Mouse (Mus musculus) heart, embryonic 16.5 days (tissue): ENCODE data around the gene Zbtb16. TPM values are rescaled to one million over a fixed set of nuclear protein-coding genes. Genes with fewer than 3 reads are reported as not detected.

Source experiments
- ATAC-seq: fragments of 200-750 bp; cut with Nextera tagmentation; replicated peaks from 2 replicates; pipeline ENCODE4 v1.8.0; 2017; ENCODE audit warnings: moderate number of reproducible peaks; ENCODE audit not compliant: insufficient read depth, low FRiP score; ENCODE audit errors: extremely low read depth
- H3K27ac ChIP-seq: fragments of 300-500 bp; sonication (generic); 2 replicates; pipeline ENCODE4 v1.5.1; 2014; ENCODE audit warnings: mild to moderate bottlenecking, low read length, control low read depth, moderate library complexity
- H3K27me3 ChIP-seq: fragments of 300-500 bp; sonication (generic); 2 replicates; pipeline ENCODE4 v1.6.1; 2014; ENCODE audit warnings: low read length, mixed read lengths; ENCODE audit not compliant: control insufficient read depth, insufficient read depth
- H3K36me3 ChIP-seq: fragments of 300-500 bp; sonication (generic); 2 replicates; pipeline ENCODE4 v1.6.1; 2014; ENCODE audit not compliant: control insufficient read depth, insufficient read depth
- H3K4me1 ChIP-seq: fragments of 300-500 bp; sonication (generic); 2 replicates; pipeline ENCODE4 v1.6.1; 2014; ENCODE audit warnings: low read length, mixed read lengths; ENCODE audit not compliant: control insufficient read depth, insufficient read depth
- H3K4me2 ChIP-seq: fragments of 300-500 bp; sonication (generic); 2 replicates; pipeline ENCODE4 v1.6.1; 2014; ENCODE audit warnings: low read depth, mild to moderate bottlenecking, control low read depth, low read length
- H3K4me3 ChIP-seq: fragments of 300-500 bp; sonication (generic); 2 replicates; pipeline ENCODE4 v1.5.1; 2014; ENCODE audit warnings: mild to moderate bottlenecking, control low read depth, low read length
- H3K9ac ChIP-seq: fragments of 300-500 bp; sonication (generic); 2 replicates; pipeline ENCODE4 v1.6.1; 2014; ENCODE audit warnings: low read length, control low read depth
- H3K9me3 ChIP-seq: fragments of 300-500 bp; sonication (generic); replicated peaks from 2 replicates; pipeline ENCODE4 v1.6.1; 2016; ENCODE audit warnings: low read length; ENCODE audit not compliant: control insufficient read depth
- WGBS: fragments of 180-500 bp; shearing (Covaris S2); extraction: QIAGEN DNeasy Blood & Tissue Kit; methylation state at CpG from one replicate; pipeline ENCODE4 v1.1.7; 2014; 5-methylcytosine and 5-hydroxymethylcytosine counted together
- polyA plus RNA-seq: library from polyadenylated mRNA; unstranded; fragments of >200 nt; fragmentation: Nextera tagmentation; extraction: Ambion mirVana; gene quantifications from 2 replicates; pipeline ENCODE4 v1.2.1, GENCODE M21; 2015

Gene Zbtb16
- polyA plus RNA-seq, 1 experiment from 2014 or later, result 10.4 TPM

DNA sequence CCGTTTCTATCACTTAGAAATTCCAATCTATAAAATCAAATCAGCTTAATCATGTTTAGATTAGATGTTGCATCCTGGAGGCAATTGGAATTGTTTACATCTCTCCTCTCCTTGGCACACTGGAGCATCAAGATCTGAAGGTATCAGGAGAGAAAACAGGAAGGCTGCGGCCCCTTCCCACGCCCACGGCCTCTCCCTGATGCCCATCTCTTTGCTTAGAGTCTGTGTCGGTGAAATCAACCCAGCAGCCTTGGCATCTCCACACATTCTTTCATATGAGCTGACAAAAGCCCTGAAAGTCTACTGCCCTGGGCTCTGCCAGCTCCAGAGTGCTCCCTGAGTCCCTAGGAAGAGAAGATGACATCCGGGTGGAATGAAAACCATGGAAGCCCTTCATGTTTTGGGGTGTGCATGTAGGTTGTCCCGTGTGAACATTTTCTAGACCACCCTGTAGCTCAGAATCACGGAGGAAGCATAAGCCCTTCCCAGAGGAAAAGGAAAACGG, 48.1 kb downstream of the Zbtb16 start:
- Histone ChIP-seq H3K4me1 (peaks cover 13% of the 10 kb centered on the region), H3K27ac (no peak overlapping the region), H3K4me3 (no peak overlapping the region), H3K27me3 (0 out of 2 replicates have a peak, but pooled peaks cover 2% of the 10 kb centered on the region), H3K9ac (no peak overlapping the region), H3K4me2 (no peak overlapping the region), H3K9me3 (no peaks in the 10 kb centered on the region), H3K36me3 (no peaks in the 10 kb centered on the region)
- no peak for ATAC-seq
- 70% methylated on average over 9 of the region's 9 CpGs for WGBS

DNA sequence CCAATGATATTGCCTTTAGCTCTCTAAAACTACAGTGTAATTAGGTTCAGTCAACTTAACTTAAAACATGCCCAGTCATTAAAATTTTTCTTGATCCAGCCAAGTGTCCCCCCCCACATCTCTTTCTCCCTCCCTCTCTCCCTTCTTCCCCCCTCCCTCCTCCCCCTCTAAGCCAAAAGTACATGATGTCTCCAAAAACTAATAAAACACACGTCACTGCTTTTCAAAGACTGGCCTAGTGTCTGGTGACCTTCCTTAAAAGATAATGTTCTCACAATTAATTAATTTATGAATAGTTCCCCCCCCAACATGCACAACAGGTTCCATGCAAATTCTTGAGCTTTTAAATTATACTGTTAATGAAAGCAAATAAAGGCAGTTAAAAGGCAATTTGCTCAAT, 48.7 kb downstream of the Zbtb16 start:
- no peak overlapping the region for H3K27ac ChIP-seq
- H3K4me3 ChIP-seq, result no peak overlapping the region
- no peaks in the 10 kb centered on the region for H3K36me3 ChIP-seq
- peaks cover 20% of the 10 kb centered on the region for H3K4me1 ChIP-seq
- WGBS, result 53% methylated on average over 1 of the region's 1 CpGs
- H3K9me3 ChIP-seq, result no peaks in the 10 kb centered on the region
- 0 out of 2 replicates have a peak, but pooled peaks cover 2% of the 10 kb centered on the region for H3K27me3 ChIP-seq
- no peak for ATAC-seq
- H3K4me2 ChIP-seq, result no peak overlapping the region
- no peak overlapping the region for H3K9ac ChIP-seq

DNA sequence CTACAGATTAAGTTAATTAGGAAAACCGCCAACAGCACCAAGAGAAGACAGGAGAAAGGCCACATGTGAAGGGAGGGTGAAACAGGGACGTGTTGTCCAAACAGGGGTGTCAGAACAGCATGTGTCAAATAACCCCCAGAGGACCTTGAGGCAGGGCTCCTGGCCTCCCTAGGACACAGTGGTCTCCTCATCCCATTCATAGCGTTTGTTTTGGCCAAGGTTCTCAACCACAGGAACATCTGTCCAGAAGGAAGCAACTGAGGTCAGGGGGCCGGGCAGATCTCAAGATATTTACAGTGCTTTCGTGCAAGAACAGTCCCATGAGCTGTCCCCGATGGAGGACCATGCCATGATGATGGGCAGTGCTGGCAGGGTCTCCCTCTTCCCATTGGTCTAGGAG, 49.2 kb downstream of the Zbtb16 start:
- H3K4me3 ChIP-seq, result no peak overlapping the region
- H3K4me2 ChIP-seq, result no peak overlapping the region
- 50% methylated on average over 6 of the region's 6 CpGs for WGBS
- peaks cover 22% of the 10 kb centered on the region for H3K4me1 ChIP-seq
- 0 out of 2 replicates have a peak, but pooled peaks cover 2% of the 10 kb centered on the region for H3K27me3 ChIP-seq
- H3K27ac ChIP-seq, result no peak overlapping the region
- H3K9ac ChIP-seq, result no peak overlapping the region
- H3K9me3 ChIP-seq, result no peaks in the 10 kb centered on the region
- no peaks in the 10 kb centered on the region for H3K36me3 ChIP-seq
- ATAC-seq, result no peak

DNA sequence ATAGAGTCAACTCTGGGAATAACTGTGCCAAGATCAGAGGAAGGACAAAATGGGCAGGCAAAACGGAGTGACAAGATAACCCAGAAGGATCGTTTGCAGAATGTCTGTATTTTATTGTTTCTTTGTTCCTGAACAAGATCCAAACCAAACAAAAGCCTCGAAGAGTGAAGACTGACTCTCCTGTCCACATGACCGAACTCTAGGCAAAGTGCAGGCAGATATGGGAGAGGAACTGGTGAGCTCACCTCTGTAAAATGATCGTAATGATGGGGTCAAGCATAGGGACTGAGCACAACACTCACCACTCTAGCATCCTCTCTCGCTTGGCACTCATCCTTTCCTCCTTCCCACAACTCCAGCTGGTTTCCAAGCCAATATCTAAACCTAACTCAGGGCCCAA, 51.1 kb downstream of the Zbtb16 start:
- Histone ChIP-seq H3K27me3 (no peaks in the 10 kb centered on the region; the same call in 1 of the 2 replicates), H3K4me3 (no peak overlapping the region), H3K4me2 (no peak overlapping the region), H3K4me1 (peaks cover 22% of the 10 kb centered on the region), H3K9ac (no peak overlapping the region), H3K27ac (no peak overlapping the region), H3K36me3 (no peaks in the 10 kb centered on the region), H3K9me3 (no peaks in the 10 kb centered on the region)
- no peak for ATAC-seq
- WGBS, result 65% methylated on average over 6 of the region's 6 CpGs

DNA sequence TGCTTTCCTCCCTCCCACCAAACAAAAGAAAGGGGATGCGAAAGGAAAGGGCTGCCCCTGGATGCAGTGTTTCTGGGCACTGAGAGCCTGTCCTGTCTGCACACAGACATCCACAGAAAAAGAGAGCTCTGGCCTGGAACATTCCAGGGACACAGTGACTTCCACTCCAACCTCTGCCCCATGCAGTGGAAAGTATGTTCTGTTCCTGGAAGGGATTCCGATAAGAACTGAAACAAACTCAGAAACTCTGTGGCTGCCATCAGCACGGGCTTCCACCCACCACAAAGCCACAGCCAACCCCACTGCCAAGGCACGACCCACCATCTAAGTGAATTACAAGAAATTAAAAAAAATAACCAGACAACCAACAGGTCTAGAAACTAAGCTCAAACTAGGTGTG, 52.7 kb downstream of the Zbtb16 start:
- Histone ChIP-seq H3K4me1 (peaks cover 22% of the 10 kb centered on the region), H3K9ac (no peak overlapping the region), H3K9me3 (no peaks in the 10 kb centered on the region), H3K36me3 (no peaks in the 10 kb centered on the region), H3K4me2 (0 out of 2 replicates have a peak overlapping the region, but pooled peaks have one; percentile 7), H3K4me3 (no peak overlapping the region), H3K27ac (peak overlapping the region; percentile 34; the same call in 1 of the 2 replicates), H3K27me3 (no peaks in the 10 kb centered on the region; the same call in none of the 2 replicates)
- WGBS, result 29% methylated on average over 4 of the region's 4 CpGs
- peak; percentile 52; the same call in 1 of the 2 replicates for ATAC-seq

DNA sequence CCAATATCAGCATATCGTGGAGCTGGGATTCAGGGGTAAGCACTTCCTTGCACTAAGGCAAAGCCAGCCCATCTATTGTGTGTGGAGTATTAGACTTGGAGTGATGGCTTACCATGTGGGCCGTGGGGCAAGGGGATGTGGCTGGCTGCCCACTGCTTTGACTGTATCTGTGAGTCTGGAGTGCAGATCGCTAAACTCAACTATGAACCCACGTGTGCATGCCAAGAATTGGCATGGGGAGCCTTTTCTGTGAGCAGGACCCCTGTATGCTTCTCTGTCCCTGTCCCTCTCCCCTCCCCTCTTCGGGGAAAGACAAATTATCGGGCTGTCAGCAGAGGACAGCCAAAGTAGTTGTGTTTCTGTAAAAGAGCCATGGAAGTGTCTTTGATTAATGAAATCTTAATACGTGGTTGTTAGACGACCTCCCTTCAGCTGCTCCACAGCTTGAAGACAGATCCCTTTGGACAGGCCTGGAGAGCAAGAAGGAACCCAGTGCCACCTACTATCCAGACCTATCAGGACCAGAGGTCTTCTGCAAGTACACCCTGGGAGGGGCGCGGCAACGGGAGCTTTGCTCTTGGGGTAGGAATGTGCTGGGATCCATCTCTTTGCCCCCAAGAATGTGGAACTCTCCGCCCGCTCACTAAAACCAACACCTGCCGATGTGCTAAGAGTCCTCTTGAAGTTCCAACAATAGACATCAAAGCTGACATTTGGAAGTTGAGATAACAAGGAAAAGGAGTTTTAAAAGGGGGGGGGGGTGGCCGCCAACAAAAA, 53.5 kb downstream of the Zbtb16 start:
- peak; percentile 32; the same call in 1 of the 2 replicates for ATAC-seq
- no peak overlapping the region for H3K9ac ChIP-seq

DNA sequence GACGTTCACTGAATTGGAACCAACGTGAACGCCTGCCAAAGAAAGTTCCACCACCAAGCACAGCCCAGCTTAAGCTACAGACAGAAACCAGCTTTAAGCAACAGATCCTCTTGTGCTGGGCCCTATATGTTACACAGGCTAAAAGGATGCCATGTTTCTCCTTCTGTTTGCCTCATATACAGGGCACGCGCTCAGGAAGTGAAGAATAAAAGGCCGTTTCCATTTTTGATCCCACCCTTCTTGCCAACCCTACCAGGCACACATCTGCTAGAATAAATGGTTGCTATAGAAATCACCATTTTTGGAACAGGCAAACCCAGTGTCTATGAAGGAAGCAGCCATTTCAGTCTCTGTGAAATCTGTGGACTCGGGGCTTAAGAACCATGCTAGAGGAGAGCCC, 59.8 kb downstream of the Zbtb16 start:
- no peak for ATAC-seq
- H3K27me3 ChIP-seq, result no peaks in the 10 kb centered on the region; the same call in none of the 2 replicates
- no peaks in the 10 kb centered on the region for H3K9me3 ChIP-seq
- WGBS, result 90% methylated on average over 7 of the region's 7 CpGs
- no peak overlapping the region for H3K4me3 ChIP-seq
- no peaks in the 10 kb centered on the region for H3K4me1 ChIP-seq
- no peak overlapping the region for H3K4me2 ChIP-seq
- H3K36me3 ChIP-seq, result no peaks in the 10 kb centered on the region
- H3K27ac ChIP-seq, result no peak overlapping the region
- H3K9ac ChIP-seq, result no peak overlapping the region

More for the DNA sequence above, 53.5 kb downstream of the Zbtb16 start:
- peak overlapping the region; percentile 37; the same call in 1 of the 2 replicates for H3K27ac ChIP-seq
- H3K27me3 ChIP-seq, result no peaks in the 10 kb centered on the region; the same call in none of the 2 replicates
- no peak overlapping the region; the same call in 1 of the 2 replicates for H3K4me2 ChIP-seq
- no peaks in the 10 kb centered on the region for H3K9me3 ChIP-seq
- H3K4me1 ChIP-seq, result peaks cover 19% of the 10 kb centered on the region
- no peak overlapping the region for H3K4me3 ChIP-seq
- 29% methylated on average over 15 of the region's 15 CpGs for WGBS
- no peaks in the 10 kb centered on the region for H3K36me3 ChIP-seq

DNA sequence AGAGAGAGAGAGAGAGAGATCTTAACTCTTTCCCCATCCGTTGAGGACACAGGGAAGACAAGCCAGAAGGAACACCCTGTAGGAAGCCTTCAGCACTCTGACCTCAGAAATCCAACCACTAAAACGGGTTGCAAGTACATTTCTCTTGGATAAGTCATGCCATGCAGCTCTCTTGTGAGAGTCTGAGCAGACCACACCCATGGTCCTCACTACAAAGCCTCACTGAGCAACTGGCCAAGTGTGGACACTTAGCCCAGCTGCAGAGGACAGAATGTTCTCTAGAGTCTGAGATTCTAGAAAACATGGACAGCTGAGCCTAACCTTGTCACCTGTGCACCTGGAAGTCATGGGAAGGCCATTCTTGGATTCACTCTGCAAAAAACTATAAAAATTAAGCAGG, 60.5 kb downstream of the Zbtb16 start:
- Histone ChIP-seq H3K4me1 (no peaks in the 10 kb centered on the region), H3K9ac (no peak overlapping the region), H3K27ac (no peak overlapping the region), H3K4me2 (no peak overlapping the region), H3K36me3 (no peaks in the 10 kb centered on the region), H3K4me3 (no peak overlapping the region), H3K9me3 (no peaks in the 10 kb centered on the region), H3K27me3 (no peaks in the 10 kb centered on the region; the same call in 1 of the 2 replicates)
- WGBS, result 50% methylated on average over 2 of the region's 2 CpGs
- no peak for ATAC-seq

DNA sequence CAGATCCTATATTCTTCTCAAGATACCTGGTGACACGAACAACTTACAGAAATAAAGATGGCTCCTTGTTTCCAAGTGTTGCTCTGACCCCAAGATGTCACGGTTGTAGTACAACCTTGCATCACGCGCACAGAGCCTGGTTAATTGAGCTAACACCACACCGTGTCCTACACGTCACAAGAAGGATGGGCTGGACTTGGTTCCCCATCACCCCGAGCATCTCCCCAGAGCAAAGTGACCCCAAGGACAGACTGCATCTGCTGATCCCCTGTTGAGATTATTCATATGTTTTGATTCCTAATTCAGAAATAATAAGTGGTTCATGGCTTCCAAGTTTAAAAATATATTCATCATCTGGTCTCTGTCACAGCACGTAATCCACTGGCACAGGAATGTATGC, 62.3 kb downstream of the Zbtb16 start:
- H3K36me3 ChIP-seq, result no peaks in the 10 kb centered on the region
- WGBS, result 83% methylated on average over 8 of the region's 8 CpGs
- no peak overlapping the region for H3K27ac ChIP-seq
- no peak overlapping the region for H3K4me2 ChIP-seq
- no peak overlapping the region for H3K9ac ChIP-seq
- no peaks in the 10 kb centered on the region for H3K9me3 ChIP-seq
- H3K4me1 ChIP-seq, result no peaks in the 10 kb centered on the region
- no peaks in the 10 kb centered on the region; the same call in 1 of the 2 replicates for H3K27me3 ChIP-seq
- no peak overlapping the region for H3K4me3 ChIP-seq
- no peak for ATAC-seq
